Mouse (Mus musculus) spleen, adult 2 months (tissue): ENCODE data around the gene Dctn1.

ENCODE experiments used
- CTCF ChIP-seq: fragments of 200-500 bp; IDR thresholded peaks from 2 replicates; pipeline ENCODE4 v1.5.1; 2011; ENCODE audit warnings: mild to moderate bottlenecking, inconsistent platforms; ENCODE audit not compliant: insufficient read depth, insufficient read length, insufficient replicate concordance; ENCODE audit errors: extremely low read depth
- POLR2A ChIP-seq: fragments of 200-500 bp; IDR thresholded peaks from 2 replicates; pipeline ENCODE4 v1.6.1; 2011; ENCODE audit warnings: low read depth, low read length, inconsistent platforms

GRCm38 (mm10) chr6:83151721-83152120 is 14.0 kb upstream of the Dctn1 start:
- TF ChIP-seq CTCF (no peak), POLR2A (no peak)
